Mouse (Mus musculus) liver, postnatal 0 days (tissue): ENCODE data around the gene Cyp4f17.
A peak's percentile ranks its signal among the peaks of the same experiment; 100 is the strongest.

ENCODE experiments used
- CTCF ChIP-seq: sonication (generic); IDR thresholded peaks from 2 replicates; pipeline ENCODE4 v1.5.1; 2016; ENCODE audit warnings: antibody characterized with exemption, low read depth
- EP300 ChIP-seq: IDR thresholded peaks from 2 replicates; pipeline ENCODE4 v1.6.1; 2016; ENCODE audit warnings: antibody characterized with exemption, low read depth, mild to moderate bottlenecking

DNA sequence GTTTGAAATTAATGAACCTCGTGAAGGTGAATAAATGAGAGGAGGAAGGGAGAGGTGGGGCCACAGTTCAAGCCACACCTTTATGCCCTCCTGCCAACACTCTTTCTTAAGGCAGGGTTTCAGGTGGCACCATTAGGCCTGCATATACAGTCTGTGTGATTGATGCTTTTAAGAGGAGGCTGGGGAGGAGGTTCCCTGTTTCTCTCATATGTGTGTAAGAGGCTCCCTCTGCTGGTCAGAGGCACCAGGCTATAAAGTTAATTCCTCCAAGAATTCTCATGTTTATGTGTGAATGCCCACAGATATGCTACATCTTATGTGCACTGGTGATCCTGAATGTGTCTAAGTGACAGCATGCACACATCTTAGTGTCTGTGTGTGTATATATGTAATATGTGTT lies 11.2 kb upstream of the Cyp4f17 start:
- TF ChIP-seq EP300 (no peak), CTCF (peak; percentile 80)
